Mouse (Mus musculus): ENCODE results near the gene Otp. TPM values are rescaled to one million over a fixed set of nuclear protein-coding genes. Genes with fewer than 3 reads are reported as not detected.

Gene Otp
- 1.1 and 4.3 TPM in 2 replicates for total RNA-seq (2014; rRNA removed)
- polyA plus RNA-seq (2015; fragmentation: Nextera tagmentation; extraction: Ambion mirVana) = 0.57 and 1.5 TPM in 2 replicates

- Histone ChIP-seq H3K36me3 (ENCODE audit: insufficient read depth) (no peaks in the 10 kb centered on the region), H3K27ac (ENCODE audit: low read depth, low read length) (no peak within 1 kb of the TSS), H3K4me2 (ENCODE audit: low read depth) (no peak within 1 kb of the TSS), H3K27me3 (ENCODE audit: insufficient read depth, low read length) (peaks cover 67% of the 10 kb centered on the region), H3K9me3 (ENCODE audit: low read length) (no peaks in the 10 kb centered on the region), H3K9ac (no peak within 1 kb of the TSS), H3K4me1 (ENCODE audit: insufficient read depth) (no peaks in the 10 kb centered on the region), H3K4me3 (ENCODE audit: low read depth, low read length) (no peak within 1 kb of the TSS)
- no peak for TF ChIP-seq CTCF (IDR thresholded peaks at IDR 0.05; ENCODE audit: low read depth)
- WGBS = 1% methylated on average over 26 of the region's 30 CpGs
- DNase-seq (peak; percentile 32), ATAC-seq (no peak)
These were observed at the start of gene Otp for GRCm38 (mm10) chr13:94875396-94875880. Gene Otp, plus strand, starts transcription at chr13:94875602.

- WGBS = 95% methylated on average over 5 of the region's 5 CpGs
- ATAC-seq = no peak
- no peak for TF ChIP-seq CTCF (IDR thresholded peaks at IDR 0.05; ENCODE audit: low read depth)
- Histone ChIP-seq H3K27ac (ENCODE audit: low read depth, low read length) (no peak overlapping the region), H3K4me1 (ENCODE audit: insufficient read depth) (no peaks in the 10 kb centered on the region), H3K4me3 (ENCODE audit: low read depth, low read length) (no peak overlapping the region), H3K9ac (no peak overlapping the region), H3K4me2 (ENCODE audit: low read depth) (no peak overlapping the region), H3K27me3 (ENCODE audit: insufficient read depth, low read length) (no peaks in the 10 kb centered on the region), H3K9me3 (ENCODE audit: low read length) (no peaks in the 10 kb centered on the region), H3K36me3 (ENCODE audit: insufficient read depth) (no peaks in the 10 kb centered on the region)
- no peak for DNase-seq
These were observed 49.0 kb upstream of the Otp start for GRCm38 (mm10) chr13:94826389-94826788.

DNA sequence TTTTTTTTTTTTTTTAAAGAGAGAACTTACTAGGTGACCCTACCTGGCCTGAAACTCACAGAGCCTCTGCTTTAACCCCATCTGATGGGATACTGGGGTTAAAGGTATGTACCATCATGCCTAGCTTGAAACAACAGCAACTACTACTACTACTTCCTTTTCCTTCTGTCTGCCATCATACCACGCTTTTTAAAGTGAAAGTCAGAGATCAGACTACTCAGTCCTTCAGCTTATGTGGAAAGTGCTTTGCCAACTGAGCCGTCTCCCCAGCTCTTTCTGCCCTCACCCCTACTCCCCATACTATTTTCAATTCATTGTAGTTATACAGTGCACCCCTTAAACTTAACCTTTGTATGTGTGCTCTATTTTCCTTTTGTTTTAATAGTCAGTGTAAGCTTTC is 48.4 kb upstream of the Otp start:
- Histone ChIP-seq H3K27me3 (ENCODE audit: insufficient read depth, low read length) (no peaks in the 10 kb centered on the region), H3K27ac (ENCODE audit: low read depth, low read length) (no peak overlapping the region), H3K4me1 (ENCODE audit: insufficient read depth) (no peaks in the 10 kb centered on the region), H3K9me3 (ENCODE audit: low read length) (no peaks in the 10 kb centered on the region), H3K9ac (no peak overlapping the region), H3K36me3 (ENCODE audit: insufficient read depth) (no peaks in the 10 kb centered on the region), H3K4me3 (ENCODE audit: low read depth, low read length) (no peak overlapping the region), H3K4me2 (ENCODE audit: low read depth) (no peak overlapping the region)
- no peak for TF ChIP-seq CTCF (IDR thresholded peaks at IDR 0.05; ENCODE audit: low read depth)
- ATAC-seq (no peak), DNase-seq (no peak)
- 87% methylated on average over 2 of the region's 2 CpGs for WGBS

DNA sequence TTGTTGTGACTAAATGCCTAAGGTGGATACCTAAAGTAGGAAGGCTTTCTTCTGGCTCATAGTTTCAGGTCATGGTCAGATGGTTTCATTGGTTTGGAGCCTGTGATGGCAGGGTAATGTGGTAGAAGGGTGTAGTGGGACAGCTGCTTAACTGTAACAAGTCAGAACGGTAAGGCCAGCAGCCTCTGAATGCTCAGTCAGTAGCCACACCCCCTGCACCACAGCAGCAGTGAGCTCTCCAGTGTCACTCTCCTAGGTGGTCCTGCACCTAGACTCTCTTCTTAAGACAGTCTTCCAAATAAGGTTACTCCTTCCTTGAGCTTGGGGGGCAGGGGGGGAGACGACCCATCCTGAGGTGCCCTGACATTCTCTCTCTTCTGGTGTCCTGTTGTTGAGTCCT is 47.6 kb upstream of the Otp start:
- no peak overlapping the region for H3K4me2 ChIP-seq (ENCODE audit: low read depth)
- H3K4me1 ChIP-seq (ENCODE audit: insufficient read depth) = no peaks in the 10 kb centered on the region
- peaks cover 5% of the 10 kb centered on the region; the same call in 1 of the 2 replicates for H3K36me3 ChIP-seq (ENCODE audit: insufficient read depth)
- no peak overlapping the region for H3K4me3 ChIP-seq (ENCODE audit: low read depth, low read length)
- no peak overlapping the region for H3K27ac ChIP-seq (ENCODE audit: low read depth, low read length)
- H3K9me3 ChIP-seq (ENCODE audit: low read length) = no peaks in the 10 kb centered on the region
- no peak overlapping the region for H3K9ac ChIP-seq
- DNase-seq (no peak), ATAC-seq (no peak)
- TF ChIP-seq CTCF (IDR thresholded peaks at IDR 0.05; ENCODE audit: low read depth) = no peak
- no peaks in the 10 kb centered on the region for H3K27me3 ChIP-seq (ENCODE audit: insufficient read depth, low read length)
- WGBS = 39% methylated on average over 2 of the region's 2 CpGs

DNA sequence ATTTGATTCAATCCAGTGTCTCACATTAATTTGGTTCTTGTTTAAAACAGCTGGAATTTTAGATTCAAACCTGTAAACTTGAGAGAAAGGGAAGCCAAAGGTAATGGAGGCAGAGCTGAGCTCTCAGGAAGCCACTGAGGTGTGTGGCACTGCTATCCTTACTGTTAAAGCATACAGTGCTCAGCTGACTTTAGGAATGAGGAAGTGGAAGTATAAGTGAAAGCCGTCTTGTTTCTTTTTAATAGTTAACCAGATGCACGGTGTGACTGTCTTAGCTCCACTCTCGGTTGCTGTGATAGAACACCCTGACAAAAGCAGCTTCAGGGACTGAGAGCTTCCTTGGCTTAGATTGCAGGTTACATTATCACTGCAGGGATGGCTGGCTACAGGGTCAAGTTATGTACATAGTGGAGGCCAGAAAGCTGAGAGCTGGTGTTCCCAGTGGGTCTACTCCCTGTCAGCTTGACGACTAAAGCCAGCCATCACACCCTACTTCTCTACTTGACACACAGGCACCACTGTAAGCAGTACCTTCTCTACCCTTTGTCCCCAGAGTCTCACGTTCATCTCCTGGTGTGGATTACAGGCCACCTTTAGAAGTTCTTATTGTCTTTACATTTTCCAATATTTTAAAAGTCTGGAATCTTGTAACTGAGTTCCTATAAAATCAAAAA is 37.2 kb upstream of the Otp start:
- H3K27ac ChIP-seq (ENCODE audit: low read depth, low read length) = no peak overlapping the region
- ATAC-seq = no peak
- no peaks in the 10 kb centered on the region for H3K27me3 ChIP-seq (ENCODE audit: insufficient read depth, low read length)

GRCm38 (mm10) chr13:94838756-94839337 is 36.6 kb upstream of the Otp start:
- Histone ChIP-seq H3K27me3 (ENCODE audit: insufficient read depth, low read length) (no peaks in the 10 kb centered on the region), H3K9ac (no peak overlapping the region), H3K4me1 (ENCODE audit: insufficient read depth) (no peaks in the 10 kb centered on the region), H3K4me3 (ENCODE audit: low read depth, low read length) (no peak overlapping the region), H3K27ac (ENCODE audit: low read depth, low read length) (no peak overlapping the region), H3K4me2 (ENCODE audit: low read depth) (no peak overlapping the region), H3K9me3 (ENCODE audit: low read length) (no peaks in the 10 kb centered on the region), H3K36me3 (ENCODE audit: insufficient read depth) (peaks cover 23% of the 10 kb centered on the region)
- peak; percentile 12 for DNase-seq
- ATAC-seq = peak; percentile 38
- WGBS = 66% methylated on average over 8 of the region's 8 CpGs
- TF ChIP-seq CTCF (IDR thresholded peaks at IDR 0.05; ENCODE audit: low read depth) = no peak

More for the DNA sequence above, 37.2 kb upstream of the Otp start:
- no peak for DNase-seq
- WGBS = 55% methylated on average over 5 of the region's 5 CpGs
- Histone ChIP-seq H3K9me3 (ENCODE audit: low read length) (no peaks in the 10 kb centered on the region), H3K4me3 (ENCODE audit: low read depth, low read length) (no peak overlapping the region), H3K36me3 (ENCODE audit: insufficient read depth) (peaks cover 27% of the 10 kb centered on the region), H3K9ac (no peak overlapping the region), H3K4me2 (ENCODE audit: low read depth) (no peak overlapping the region), H3K4me1 (ENCODE audit: insufficient read depth) (no peaks in the 10 kb centered on the region)
- no peak for TF ChIP-seq CTCF (IDR thresholded peaks at IDR 0.05; ENCODE audit: low read depth)

GRCm38 (mm10) chr13:94843236-94843635 is 32.2 kb upstream of the Otp start:
- DNase-seq (no peak), ATAC-seq (no peak)
- no peak overlapping the region for H3K4me2 ChIP-seq (ENCODE audit: low read depth)
- 61% methylated on average over 5 of the region's 5 CpGs for WGBS
- H3K27ac ChIP-seq (ENCODE audit: low read depth, low read length) = no peak overlapping the region
- H3K27me3 ChIP-seq (ENCODE audit: insufficient read depth, low read length) = no peaks in the 10 kb centered on the region
- H3K4me3 ChIP-seq (ENCODE audit: low read depth, low read length) = no peak overlapping the region
- no peaks in the 10 kb centered on the region for H3K4me1 ChIP-seq (ENCODE audit: insufficient read depth)
- no peak overlapping the region for H3K9ac ChIP-seq
- peaks cover 20% of the 10 kb centered on the region for H3K36me3 ChIP-seq (ENCODE audit: insufficient read depth)
- no peak for TF ChIP-seq CTCF (IDR thresholded peaks at IDR 0.05; ENCODE audit: low read depth)
- no peaks in the 10 kb centered on the region for H3K9me3 ChIP-seq (ENCODE audit: low read length)
